Mouse (Mus musculus) stomach, embryonic 16.5 days (tissue): ENCODE data around the gene Tmtc1. TPM values are rescaled to one million over a fixed set of nuclear protein-coding genes. Genes with fewer than 3 reads are reported as not detected.

Source experiments
- ATAC-seq: fragments of 200-750 bp; cut with Nextera tagmentation; 2 replicates; pipeline ENCODE4 v1.8.0; 2017; ENCODE audit warnings: moderate number of reproducible peaks, moderate TSS enrichment; ENCODE audit not compliant: insufficient read depth, low FRiP score
- H3K27ac ChIP-seq: fragments of 300-500 bp; sonication (generic); 2 replicates; pipeline ENCODE4 v1.5.1; 2014; ENCODE audit warnings: low read length
- H3K27me3 ChIP-seq: fragments of 300-500 bp; sonication (generic); 2 replicates; pipeline ENCODE4 v1.6.1; 2014; ENCODE audit warnings: low read length, control low read depth, mixed read lengths; ENCODE audit not compliant: control insufficient read depth, insufficient read depth
- H3K36me3 ChIP-seq: fragments of 300-500 bp; sonication (generic); 2 replicates; pipeline ENCODE4 v1.6.1; 2014; ENCODE audit warnings: low read length; ENCODE audit not compliant: control insufficient read depth, insufficient read depth
- H3K4me1 ChIP-seq: fragments of 300-500 bp; sonication (generic); 2 replicates; pipeline ENCODE4 v1.6.1; 2014; ENCODE audit warnings: low read length, control low read depth, mixed read lengths; ENCODE audit not compliant: control insufficient read depth, insufficient read depth
- H3K4me2 ChIP-seq: fragments of 300-500 bp; sonication (generic); 2 replicates; pipeline ENCODE4 v1.6.1; 2014; ENCODE audit warnings: low read depth, low read length, mixed read lengths
- H3K4me3 ChIP-seq: fragments of 300-500 bp; sonication (generic); replicated peaks from 2 replicates; pipeline ENCODE4 v1.5.1; 2014; ENCODE audit warnings: mild to moderate bottlenecking, low read length
- H3K9ac ChIP-seq: fragments of 300-500 bp; sonication (generic); 2 replicates; pipeline ENCODE4 v1.6.1; 2014; ENCODE audit warnings: low read length
- H3K9me3 ChIP-seq: fragments of 300-500 bp; sonication (generic); replicated peaks from 2 replicates; pipeline ENCODE4 v1.6.1; 2016; ENCODE audit warnings: low read length, control low read depth; ENCODE audit not compliant: control insufficient read depth
- WGBS: fragments of 180-500 bp; shearing (Covaris S2); extraction: QIAGEN DNeasy Blood & Tissue Kit; methylation state at CpG from one replicate; pipeline ENCODE4 v1.1.7; 2014; 5-methylcytosine and 5-hydroxymethylcytosine counted together
- polyA plus RNA-seq: library from polyadenylated mRNA; unstranded; fragments of >200 nt; fragmentation: Nextera tagmentation; extraction: Ambion mirVana; gene quantifications from 2 replicates; pipeline ENCODE4 v1.2.1, GENCODE M21; 2015

The Tmtc1 gene
- polyA plus RNA-seq, 1 experiment from 2014 or later: 1.6 TPM

DNA sequence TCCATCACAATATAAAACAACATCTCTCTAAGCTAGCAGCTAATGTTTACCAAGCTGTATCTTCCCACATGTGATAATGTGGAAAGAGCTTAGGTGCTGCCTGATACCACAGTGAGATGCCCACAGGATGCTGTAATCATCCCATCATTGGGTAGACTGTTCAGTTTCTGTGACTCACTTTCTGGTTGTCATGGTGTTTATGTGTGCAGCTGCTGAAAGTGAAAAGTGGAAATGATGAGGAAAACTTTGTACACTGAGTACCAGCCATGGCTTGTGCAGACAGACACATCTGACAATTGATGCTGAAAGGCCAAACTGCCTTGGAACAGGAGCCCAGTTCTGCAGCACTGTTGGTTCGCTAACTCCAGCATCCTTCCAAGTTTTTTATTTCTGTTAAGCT lies 204.9 kb downstream of the Tmtc1 start:
- no peak overlapping the region for H3K4me2 ChIP-seq
- H3K9me3 ChIP-seq: no peaks in the 10 kb centered on the region
- H3K36me3 ChIP-seq: no peaks in the 10 kb centered on the region
- H3K27ac ChIP-seq: no peak overlapping the region
- no peak overlapping the region for H3K9ac ChIP-seq
- no peaks in the 10 kb centered on the region for H3K27me3 ChIP-seq
- 91% methylated on average over 1 of the region's 1 CpGs for WGBS
- H3K4me3 ChIP-seq: no peak overlapping the region
- ATAC-seq: no peak
- H3K4me1 ChIP-seq: no peaks in the 10 kb centered on the region

DNA sequence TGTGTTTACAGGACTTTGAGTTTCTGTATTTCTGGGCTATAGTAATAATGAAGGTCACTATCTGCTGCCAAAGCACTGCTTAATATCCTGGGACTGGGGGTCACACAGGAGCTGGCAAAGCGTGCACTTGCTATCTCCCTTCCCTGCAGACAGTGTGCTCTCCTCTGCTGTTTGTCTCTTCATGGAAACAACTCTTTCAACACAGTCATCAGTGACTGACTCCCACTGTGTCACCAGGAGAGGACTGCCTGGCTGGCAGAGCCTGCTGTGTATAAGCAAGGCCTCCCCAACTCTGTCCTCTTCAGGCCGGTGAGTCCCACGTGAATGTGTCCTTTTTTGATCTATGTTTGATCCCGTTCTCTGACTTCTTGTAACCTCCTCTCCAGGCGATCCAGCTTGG lies 206.7 kb downstream of the Tmtc1 start:
- Histone ChIP-seq H3K4me1 (no peaks in the 10 kb centered on the region), H3K9ac (no peak overlapping the region), H3K27me3 (no peaks in the 10 kb centered on the region), H3K4me2 (no peak overlapping the region), H3K27ac (no peak overlapping the region), H3K9me3 (no peaks in the 10 kb centered on the region), H3K36me3 (no peaks in the 10 kb centered on the region), H3K4me3 (no peak overlapping the region)
- no peak for ATAC-seq
- WGBS: 64% methylated on average over 5 of the region's 5 CpGs

DNA sequence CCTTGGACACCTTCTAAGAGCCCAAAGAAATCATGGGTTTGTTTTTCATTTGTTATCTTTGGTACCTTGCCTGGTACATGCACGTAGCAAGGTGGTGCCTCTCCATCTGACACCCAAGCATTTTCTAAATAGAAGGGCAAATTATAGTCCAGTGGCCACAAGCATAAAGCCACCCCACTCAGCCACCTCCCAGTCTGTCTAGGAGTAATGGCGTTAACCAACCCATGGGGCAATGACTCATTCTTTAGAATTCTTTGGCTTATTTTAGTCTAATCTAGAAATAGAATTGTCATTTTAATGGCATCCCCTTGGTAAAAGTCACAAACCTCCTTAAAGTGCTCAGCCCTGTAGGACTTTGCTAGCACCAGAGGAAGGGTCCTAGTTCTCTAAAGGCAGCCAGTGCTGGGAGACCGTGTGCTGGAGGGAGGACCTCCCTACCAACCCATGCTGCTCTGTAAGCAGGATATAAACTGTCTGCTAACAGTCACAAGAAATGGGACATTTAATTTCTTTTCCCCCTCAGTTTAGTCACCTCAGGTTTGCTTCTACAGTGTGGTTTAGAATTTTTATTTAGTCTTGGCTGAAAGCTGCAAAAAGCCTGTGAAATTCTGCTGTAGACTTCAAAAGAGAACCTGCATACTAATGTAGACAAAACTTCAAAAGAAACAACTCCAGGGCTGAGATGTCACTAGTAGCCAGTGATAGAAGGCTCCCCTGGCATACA lies 209.9 kb downstream of the Tmtc1 start:
- no peak overlapping the region for H3K4me2 ChIP-seq
- no peak overlapping the region for H3K9ac ChIP-seq
- no peak overlapping the region for H3K4me3 ChIP-seq
- H3K4me1 ChIP-seq: no peaks in the 10 kb centered on the region
- no peaks in the 10 kb centered on the region for H3K36me3 ChIP-seq
- no peaks in the 10 kb centered on the region for H3K9me3 ChIP-seq
- no peaks in the 10 kb centered on the region for H3K27me3 ChIP-seq
- ATAC-seq: no peak
- H3K27ac ChIP-seq: no peak overlapping the region
- WGBS: 70% methylated on average over 3 of the region's 3 CpGs

DNA sequence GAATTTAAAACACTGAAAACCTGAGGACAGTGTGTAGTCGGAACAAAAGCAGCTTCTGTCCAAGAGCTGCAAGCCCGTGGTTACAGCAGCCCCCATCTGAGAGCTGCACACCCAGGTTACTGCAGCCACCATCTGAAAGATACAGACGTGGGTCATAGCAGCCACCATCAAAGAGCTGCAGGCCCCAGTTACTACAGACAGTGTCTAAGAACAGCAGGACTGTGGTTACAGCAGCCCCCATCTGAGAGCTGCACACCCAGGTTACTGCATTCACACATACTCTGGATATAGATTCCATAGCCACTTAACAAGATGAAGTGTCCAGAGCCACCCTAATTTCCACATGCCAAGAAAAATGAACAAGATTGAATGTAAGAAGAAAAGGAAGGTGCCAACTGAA lies 216.6 kb downstream of the Tmtc1 start:
- no peak overlapping the region for H3K4me3 ChIP-seq
- H3K27me3 ChIP-seq: no peaks in the 10 kb centered on the region
- H3K9me3 ChIP-seq: no peaks in the 10 kb centered on the region
- no peak for ATAC-seq
- 65% methylated on average over 3 of the region's 3 CpGs for WGBS
- no peak overlapping the region for H3K9ac ChIP-seq
- no peak overlapping the region for H3K27ac ChIP-seq
- no peaks in the 10 kb centered on the region for H3K36me3 ChIP-seq
- H3K4me1 ChIP-seq: no peaks in the 10 kb centered on the region
- no peak overlapping the region for H3K4me2 ChIP-seq

DNA sequence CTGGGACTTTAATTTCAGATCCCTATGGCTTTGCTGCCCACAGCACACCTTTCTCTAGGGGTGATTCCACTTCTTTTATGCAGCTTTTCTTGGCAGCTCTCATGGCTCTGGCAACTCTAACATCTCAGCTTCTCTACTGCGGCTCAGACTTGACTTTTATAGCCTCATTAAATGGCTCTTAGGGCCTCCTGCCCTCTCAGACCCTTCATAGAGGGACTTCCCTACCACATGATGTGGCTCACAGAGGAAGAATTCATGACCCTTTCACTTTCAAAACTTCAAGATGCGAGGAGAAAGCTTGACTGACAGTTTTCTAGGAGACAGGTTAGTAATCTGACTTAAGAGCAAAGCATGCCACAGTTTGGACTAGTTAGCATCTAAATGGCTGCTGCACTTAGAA lies 221.5 kb downstream of the Tmtc1 start:
- no peak overlapping the region for H3K4me2 ChIP-seq
- H3K4me1 ChIP-seq: no peaks in the 10 kb centered on the region
- no peak overlapping the region for H3K9ac ChIP-seq
- no peak overlapping the region for H3K27ac ChIP-seq
- no peaks in the 10 kb centered on the region for H3K27me3 ChIP-seq
- no peaks in the 10 kb centered on the region for H3K9me3 ChIP-seq
- 69% methylated on average over 2 of the region's 2 CpGs for WGBS
- H3K4me3 ChIP-seq: no peak overlapping the region
- no peak for ATAC-seq
- no peaks in the 10 kb centered on the region for H3K36me3 ChIP-seq

DNA sequence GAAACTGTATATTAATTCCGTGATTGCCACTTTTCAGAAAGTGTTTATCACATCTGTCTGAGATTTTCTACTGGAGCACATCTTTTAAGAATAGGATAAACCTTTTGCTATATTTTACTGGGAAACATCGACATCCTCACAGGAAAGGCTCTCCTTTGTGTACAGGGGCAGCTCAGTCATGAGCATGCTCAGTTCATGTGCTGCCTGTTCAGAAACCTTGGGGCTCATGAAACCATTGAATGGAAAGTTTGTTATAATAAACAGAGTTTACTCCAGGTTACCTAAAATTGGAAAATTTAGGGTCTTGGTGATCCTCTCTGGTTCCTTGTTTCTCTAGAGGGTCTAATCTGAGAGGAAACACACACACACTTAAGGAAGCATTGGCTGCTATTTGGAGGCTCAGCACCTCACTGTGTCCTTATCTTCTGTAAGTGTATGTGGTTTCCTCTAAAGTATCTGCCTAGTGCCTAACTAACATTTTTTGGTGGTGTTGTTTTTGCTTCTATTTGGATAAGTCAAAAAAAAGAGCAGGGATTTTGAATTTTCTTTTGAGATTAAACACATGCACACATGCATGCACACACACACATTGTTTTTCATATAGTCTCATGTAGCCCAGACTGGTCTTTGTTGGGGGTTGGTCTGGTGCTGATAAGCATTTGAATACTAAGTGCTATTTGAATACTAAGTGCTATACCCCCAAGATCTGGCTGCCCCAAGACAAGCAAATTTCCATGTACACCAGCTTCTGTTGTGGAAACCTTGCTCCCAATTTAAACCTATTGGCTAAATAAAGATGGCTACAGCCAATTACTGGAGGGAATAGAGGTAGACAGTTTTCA lies 225.7 kb downstream of the Tmtc1 start:
- no peak overlapping the region for H3K27ac ChIP-seq
- no peaks in the 10 kb centered on the region for H3K4me1 ChIP-seq
- WGBS: 77% methylated on average over 2 of the region's 2 CpGs
- H3K9ac ChIP-seq: no peak overlapping the region
- H3K4me2 ChIP-seq: no peak overlapping the region
- no peaks in the 10 kb centered on the region for H3K9me3 ChIP-seq
- H3K4me3 ChIP-seq: no peak overlapping the region
- H3K27me3 ChIP-seq: no peaks in the 10 kb centered on the region
- ATAC-seq: no peak
- no peaks in the 10 kb centered on the region for H3K36me3 ChIP-seq

DNA sequence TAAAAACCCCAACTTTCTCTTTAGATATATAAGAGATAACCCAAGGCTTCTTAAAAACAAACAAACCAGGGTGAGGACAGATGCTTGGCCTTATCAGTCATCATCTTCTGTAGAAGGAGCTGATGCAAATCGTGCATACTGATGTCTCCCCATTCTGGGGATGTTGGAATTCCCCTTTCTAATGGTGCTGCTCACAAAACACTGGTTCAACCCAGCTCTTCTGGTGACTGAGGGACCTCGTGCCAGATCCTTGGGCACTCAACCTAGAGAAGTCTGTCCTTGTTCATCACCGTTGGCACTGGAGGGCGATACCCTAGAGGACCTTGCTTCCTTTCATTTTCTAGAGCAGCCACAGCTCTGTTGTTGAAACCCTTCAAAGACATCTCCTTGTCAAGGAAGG lies 227.4 kb downstream of the Tmtc1 start:
- Histone ChIP-seq H3K36me3 (no peaks in the 10 kb centered on the region), H3K4me3 (no peak overlapping the region), H3K4me1 (peaks cover 6% of the 10 kb centered on the region; the same call in 1 of the 2 replicates), H3K27me3 (no peaks in the 10 kb centered on the region), H3K27ac (no peak overlapping the region), H3K4me2 (no peak overlapping the region), H3K9ac (no peak overlapping the region), H3K9me3 (no peaks in the 10 kb centered on the region)
- ATAC-seq: no peak
- 93% methylated on average over 4 of the region's 4 CpGs for WGBS

DNA sequence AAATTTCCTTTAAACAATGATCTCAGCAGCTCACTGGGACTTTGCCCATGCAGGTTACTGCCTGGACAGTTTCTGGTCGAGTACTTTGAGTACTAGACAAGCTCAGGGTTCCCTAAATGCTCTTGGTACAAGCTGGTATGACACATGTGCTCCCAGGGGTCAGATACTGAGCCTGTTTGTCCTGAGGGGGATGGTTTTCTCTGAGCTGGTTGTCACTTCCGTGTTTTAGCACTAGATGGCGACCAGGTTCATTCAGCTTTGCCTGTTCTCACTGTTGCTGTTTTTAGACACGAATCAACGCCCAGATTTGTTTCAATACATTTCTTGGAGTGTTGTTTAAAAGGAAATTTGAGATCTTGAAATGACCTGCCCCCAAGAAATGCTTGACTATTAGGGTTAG lies 229.4 kb downstream of the Tmtc1 start:
- WGBS: 4% methylated on average over 5 of the region's 5 CpGs
- H3K4me2 ChIP-seq: no peak overlapping the region
- no peak overlapping the region for H3K27ac ChIP-seq
- no peak overlapping the region for H3K4me3 ChIP-seq
- H3K9me3 ChIP-seq: no peaks in the 10 kb centered on the region
- no peak for ATAC-seq
- H3K27me3 ChIP-seq: no peaks in the 10 kb centered on the region
- no peaks in the 10 kb centered on the region for H3K36me3 ChIP-seq
- peaks cover 9% of the 10 kb centered on the region for H3K4me1 ChIP-seq
- no peak overlapping the region for H3K9ac ChIP-seq

DNA sequence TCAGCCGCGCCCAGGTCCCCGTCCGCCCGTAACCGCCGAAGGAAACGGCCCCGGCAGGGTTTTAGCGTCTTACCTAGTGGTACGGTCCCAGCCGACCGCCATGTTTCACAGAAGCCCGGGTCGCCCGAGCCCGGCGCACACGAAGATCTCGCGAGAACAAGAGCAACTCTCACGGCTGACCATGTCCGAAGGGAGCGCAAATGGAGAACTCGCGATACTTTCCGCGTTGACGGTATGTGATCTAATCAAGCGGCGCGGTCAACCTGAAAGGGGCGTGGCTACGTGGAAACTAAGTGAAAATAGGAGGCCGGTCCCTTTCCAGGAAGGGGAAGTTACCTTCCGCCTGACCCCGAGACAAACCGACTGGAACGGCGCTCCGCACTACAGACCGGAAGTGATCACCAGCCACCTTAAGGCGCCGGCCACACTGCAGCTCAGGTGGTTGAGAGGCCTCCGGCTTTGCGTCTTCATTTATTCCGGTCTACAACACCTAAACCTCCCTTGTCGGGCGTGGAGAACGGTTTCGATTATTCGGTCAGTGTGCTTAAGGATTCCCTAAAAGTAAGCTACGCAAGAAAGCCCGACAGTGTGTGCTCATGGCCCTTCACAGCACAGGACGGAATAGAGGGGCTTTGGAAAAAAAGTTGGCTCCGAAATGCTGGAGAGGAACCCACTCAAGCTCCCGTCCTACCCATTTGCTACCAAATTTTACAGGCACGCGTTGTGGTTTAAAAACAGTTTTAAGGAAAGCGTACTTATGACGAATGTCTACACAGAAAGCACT lies 232.1 kb downstream of the Tmtc1 start, which contains the start of gene Ergic2:
Gene Ergic2 (minus strand): TSS at position 478 of the 784 bp plus-strand sequence.
- under 1% methylated on average over 61 of the region's 61 CpGs for WGBS
- H3K4me1 ChIP-seq: peaks cover 9% of the 10 kb centered on the region
- no peaks in the 10 kb centered on the region for H3K27me3 ChIP-seq
- peak within 1 kb of the TSS; percentile 96 for H3K4me3 ChIP-seq
- peak within 1 kb of the TSS; percentile 98 for H3K9ac ChIP-seq
- H3K4me2 ChIP-seq: peak within 1 kb of the TSS; percentile 72
- no peaks in the 10 kb centered on the region for H3K36me3 ChIP-seq
- ATAC-seq: peak; percentile 98
- H3K9me3 ChIP-seq: no peaks in the 10 kb centered on the region
- H3K27ac ChIP-seq: peak within 1 kb of the TSS; percentile 91
